Mouse (Mus musculus): ENCODE measurements around the gene Wfdc12. TPM values are rescaled to one million over a fixed set of nuclear protein-coding genes. Genes with fewer than 3 reads are reported as not detected.

Gene Wfdc12
- total RNA-seq (2014; rRNA removed) (not detected in 2 replicates), polyA plus RNA-seq (2012; rRNA removed) (not detected in 2 replicates)

GRCm38 (mm10) chr2:164190576-164190975 is at the start of gene Wfdc12:
Wfdc12 (minus strand) TSS chr2:164190608.
- TF ChIP-seq POLR2A (IDR thresholded peaks at IDR 0.05; ENCODE audit: extremely low read depth, insufficient read depth, low read length) = no peak
- TF ChIP-seq CTCF (IDR thresholded peaks at IDR 0.05; ENCODE audit: low read depth, low read length) = no peak
- peak; percentile 60 for DNase-seq (ENCODE audit: extremely low read depth, low read depth, low spot score)

GRCm38 (mm10) chr2:164238366-164238765 is 48.0 kb upstream of the Wfdc12 start, which contains the start of gene Svs2:
Svs2 (minus strand) TSS chr2:164238466.
- 0 out of 2 replicates have a peak, but pooled peaks cover 3% of the 10 kb centered on the region for H3K27me3 ChIP-seq (ENCODE audit: control insufficient read depth, insufficient read depth, low read length)
- no peaks in the 10 kb centered on the region for H3K4me1 ChIP-seq (ENCODE audit: control insufficient read depth, insufficient read depth, low read length)
- H3K4me3 ChIP-seq (ENCODE audit: insufficient read depth, low read depth, low read length) = no peak within 1 kb of the TSS
- DNase-seq (ENCODE audit: extremely low read depth, low read depth, low spot score) = no peak
- TF ChIP-seq POLR2A (IDR thresholded peaks at IDR 0.05; ENCODE audit: extremely low read depth, insufficient read depth, low read length) (no peak), CTCF (IDR thresholded peaks at IDR 0.05; ENCODE audit: low read depth, low read length) (no peak)
- H3K36me3 ChIP-seq (ENCODE audit: control insufficient read depth, insufficient read depth, low read length) = no peaks in the 10 kb centered on the region
- no peak within 1 kb of the TSS for H3K9ac ChIP-seq (ENCODE audit: low read depth, low read length)
- WGBS = 77% methylated on average over 3 of the region's 3 CpGs
- H3K79me2 ChIP-seq (ENCODE audit: control insufficient read depth, insufficient read depth, low read length) = no peaks in the 10 kb centered on the region
- no peak within 1 kb of the TSS for H3K27ac ChIP-seq (replicated peaks; ENCODE audit: insufficient read depth, low read depth, low read length)

More at GRCm38 (mm10) chr2:164190576-164190975, at the start of gene Wfdc12:
- Histone ChIP-seq H3K79me2 (ENCODE audit: control insufficient read depth, insufficient read depth, low read length) (no peaks in the 10 kb centered on the region), H3K4me3 (ENCODE audit: insufficient read depth, low read depth, low read length) (no peak within 1 kb of the TSS), H3K27ac (replicated peaks; ENCODE audit: insufficient read depth, low read depth, low read length) (no peak within 1 kb of the TSS), H3K36me3 (ENCODE audit: control insufficient read depth, insufficient read depth, low read length) (no peaks in the 10 kb centered on the region), H3K4me1 (ENCODE audit: control insufficient read depth, insufficient read depth, low read length) (no peaks in the 10 kb centered on the region), H3K9ac (ENCODE audit: low read depth, low read length) (no peak within 1 kb of the TSS), H3K27me3 (ENCODE audit: control insufficient read depth, insufficient read depth, low read length) (no peaks in the 10 kb centered on the region)
- WGBS = 59% methylated on average over 6 of the region's 6 CpGs

- H3K4me3 ChIP-seq (ENCODE audit: insufficient read depth, low read depth, low read length) = no peak overlapping the region
- WGBS = 31% methylated on average over 8 of the region's 8 CpGs
- TF ChIP-seq POLR2A (IDR thresholded peaks at IDR 0.05; ENCODE audit: extremely low read depth, insufficient read depth, low read length) = no peak
- TF ChIP-seq CTCF (IDR thresholded peaks at IDR 0.05; ENCODE audit: low read depth, low read length) = no peak
Measured at GRCm38 (mm10) chr2:164232671-164233070, 42.3 kb upstream of the Wfdc12 start.

GRCm38 (mm10) chr2:164228361-164229070 is 38.1 kb upstream of the Wfdc12 start:
- Histone ChIP-seq H3K4me3 (ENCODE audit: insufficient read depth, low read depth, low read length) (no peak overlapping the region), H3K27ac (replicated peaks; ENCODE audit: insufficient read depth, low read depth, low read length) (no peak overlapping the region), H3K36me3 (ENCODE audit: control insufficient read depth, insufficient read depth, low read length) (no peaks in the 10 kb centered on the region), H3K4me1 (ENCODE audit: control insufficient read depth, insufficient read depth, low read length) (no peaks in the 10 kb centered on the region), H3K9ac (ENCODE audit: low read depth, low read length) (no peak overlapping the region), H3K27me3 (ENCODE audit: control insufficient read depth, insufficient read depth, low read length) (no peaks in the 10 kb centered on the region), H3K79me2 (ENCODE audit: control insufficient read depth, insufficient read depth, low read length) (no peaks in the 10 kb centered on the region)
- DNase-seq (ENCODE audit: extremely low read depth, low read depth, low spot score) = no peak
- TF ChIP-seq POLR2A (IDR thresholded peaks at IDR 0.05; ENCODE audit: extremely low read depth, insufficient read depth, low read length) = no peak
- TF ChIP-seq CTCF (IDR thresholded peaks at IDR 0.05; ENCODE audit: low read depth, low read length) = no peak
- 82% methylated on average over 8 of the region's 8 CpGs for WGBS

More at GRCm38 (mm10) chr2:164232671-164233070, 42.3 kb upstream of the Wfdc12 start:
- no peak overlapping the region for H3K9ac ChIP-seq (ENCODE audit: low read depth, low read length)
- H3K36me3 ChIP-seq (ENCODE audit: control insufficient read depth, insufficient read depth, low read length) = no peaks in the 10 kb centered on the region
- H3K27me3 ChIP-seq (ENCODE audit: control insufficient read depth, insufficient read depth, low read length) = 0 out of 2 replicates have a peak, but pooled peaks cover 3% of the 10 kb centered on the region
- no peak overlapping the region for H3K27ac ChIP-seq (replicated peaks; ENCODE audit: insufficient read depth, low read depth, low read length)
- H3K4me1 ChIP-seq (ENCODE audit: control insufficient read depth, insufficient read depth, low read length) = no peaks in the 10 kb centered on the region
- no peaks in the 10 kb centered on the region for H3K79me2 ChIP-seq (ENCODE audit: control insufficient read depth, insufficient read depth, low read length)
- peak; percentile 85 for DNase-seq (ENCODE audit: extremely low read depth, low read depth, low spot score)

- Histone ChIP-seq H3K27ac (replicated peaks; ENCODE audit: insufficient read depth, low read depth, low read length) (no peak within 1 kb of the TSS), H3K36me3 (ENCODE audit: control insufficient read depth, insufficient read depth, low read length) (no peaks in the 10 kb centered on the region), H3K79me2 (ENCODE audit: control insufficient read depth, insufficient read depth, low read length) (no peaks in the 10 kb centered on the region), H3K4me3 (ENCODE audit: insufficient read depth, low read depth, low read length) (no peak within 1 kb of the TSS), H3K27me3 (ENCODE audit: control insufficient read depth, insufficient read depth, low read length) (no peaks in the 10 kb centered on the region), H3K9ac (ENCODE audit: low read depth, low read length) (no peak within 1 kb of the TSS), H3K4me1 (ENCODE audit: control insufficient read depth, insufficient read depth, low read length) (no peaks in the 10 kb centered on the region)
- WGBS = 59% methylated on average over 11 of the region's 11 CpGs
- TF ChIP-seq POLR2A (IDR thresholded peaks at IDR 0.05; ENCODE audit: extremely low read depth, insufficient read depth, low read length) = no peak
- TF ChIP-seq CTCF (IDR thresholded peaks at IDR 0.05; ENCODE audit: low read depth, low read length) = no peak
- no peak for DNase-seq (ENCODE audit: extremely low read depth, low read depth, low spot score)
Measured at GRCm38 (mm10) chr2:164221522-164221921, 31.1 kb upstream of the Wfdc12 start, which contains the start of gene Wfdc15b. Wfdc15b (minus strand) TSS chr2:164221660.

- H3K9ac ChIP-seq (ENCODE audit: low read depth, low read length) = no peak overlapping the region
- DNase-seq (ENCODE audit: extremely low read depth, low read depth, low spot score) = no peak
- no peaks in the 10 kb centered on the region for H3K4me1 ChIP-seq (ENCODE audit: control insufficient read depth, insufficient read depth, low read length)
- H3K4me3 ChIP-seq (ENCODE audit: insufficient read depth, low read depth, low read length) = no peak overlapping the region
- no peak overlapping the region for H3K27ac ChIP-seq (replicated peaks; ENCODE audit: insufficient read depth, low read depth, low read length)
- peaks cover 2% of the 10 kb centered on the region; the same call in 1 of the 2 replicates for H3K27me3 ChIP-seq (ENCODE audit: control insufficient read depth, insufficient read depth, low read length)
- H3K36me3 ChIP-seq (ENCODE audit: control insufficient read depth, insufficient read depth, low read length) = no peaks in the 10 kb centered on the region
- no peaks in the 10 kb centered on the region for H3K79me2 ChIP-seq (ENCODE audit: control insufficient read depth, insufficient read depth, low read length)
- 81% methylated on average over 9 of the region's 9 CpGs for WGBS
- no peak for TF ChIP-seq CTCF (IDR thresholded peaks at IDR 0.05; ENCODE audit: low read depth, low read length)
- TF ChIP-seq POLR2A (IDR thresholded peaks at IDR 0.05; ENCODE audit: extremely low read depth, insufficient read depth, low read length) = no peak
Measured at GRCm38 (mm10) chr2:164219295-164219694, 28.9 kb upstream of the Wfdc12 start.
